Mouse (Mus musculus): ENCODE measurements around the gene Stmn1. TPM values are rescaled to one million over a fixed set of nuclear protein-coding genes. Genes with fewer than 3 reads are reported as not detected.

The Stmn1 gene
- polyA plus RNA-seq, 1 experiment from 2014 or later = 991 TPM

DNA sequence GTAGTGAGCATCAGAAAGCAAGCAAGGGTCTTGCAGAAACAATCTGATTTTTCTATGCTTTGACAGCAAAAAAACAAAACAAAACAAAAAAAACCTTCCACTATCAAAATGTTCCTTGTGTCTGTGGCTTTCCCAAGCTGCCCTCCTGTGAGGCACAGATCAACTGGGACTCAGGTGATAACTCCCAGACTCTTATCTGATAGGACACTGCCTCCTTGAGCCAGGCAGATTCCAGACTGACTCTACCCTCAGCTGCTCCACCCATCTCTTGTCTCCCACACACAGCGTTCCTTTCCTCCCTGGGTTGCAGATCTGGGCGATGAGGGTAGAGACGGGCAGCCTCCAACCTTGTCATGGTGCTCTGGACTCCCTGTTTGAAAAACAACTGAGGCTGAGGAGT lies 29.0 kb upstream of the Stmn1 start:
- ATAC-seq (replicated peaks; ENCODE audit: insufficient number of reproducible peaks, low FRiP score, low TSS enrichment) = no peak
- Histone ChIP-seq H3K4me2 (no peak overlapping the region), H3K36me3 (ENCODE audit: control insufficient read depth, insufficient read depth, low read length) (no peaks in the 10 kb centered on the region)

DNA sequence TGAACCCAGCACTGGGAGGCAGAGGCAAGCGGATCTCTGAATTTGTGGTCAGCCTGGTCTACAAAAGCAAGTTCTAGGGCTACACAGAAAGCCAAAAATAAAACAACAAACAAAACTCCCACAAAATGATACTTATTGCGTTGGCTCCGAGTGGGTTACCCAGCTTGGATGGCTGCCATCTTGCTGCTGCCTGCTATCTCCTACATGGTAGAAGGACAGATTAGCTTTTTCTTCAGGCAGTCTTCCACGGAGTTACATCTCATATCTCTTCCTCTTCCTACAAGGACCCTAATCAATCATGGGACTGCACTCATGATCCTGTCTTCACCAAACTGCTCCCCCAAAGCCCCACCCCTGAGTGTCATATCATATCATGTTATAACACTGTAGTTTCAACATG lies 28.2 kb upstream of the Stmn1 start:
- H3K4me2 ChIP-seq = no peak overlapping the region
- H3K4me1 ChIP-seq (ENCODE audit: control insufficient read depth, insufficient read depth, low read length) = no peaks in the 10 kb centered on the region
- no peak for ATAC-seq (replicated peaks; ENCODE audit: insufficient number of reproducible peaks, low FRiP score, low TSS enrichment)
- WGBS (ENCODE audit: insufficient replicate concordance) = 62% methylated on average over 4 of the region's 4 CpGs
- H3K27ac ChIP-seq (ENCODE audit: low read depth, low read length) = no peak overlapping the region
- H3K36me3 ChIP-seq (ENCODE audit: control insufficient read depth, insufficient read depth, low read length) = no peaks in the 10 kb centered on the region
- H3K9me3 ChIP-seq (replicated peaks; ENCODE audit: control insufficient read depth, low read length) = no peaks in the 10 kb centered on the region; the same call in 1 of the 2 replicates
- H3K4me3 ChIP-seq (ENCODE audit: low read depth, low read length) = no peak overlapping the region
- H3K9ac ChIP-seq (ENCODE audit: low read depth, low read length) = no peak overlapping the region
- no peaks in the 10 kb centered on the region; the same call in 1 of the 2 replicates for H3K27me3 ChIP-seq (ENCODE audit: control insufficient read depth, insufficient read depth, low read length)

More for the DNA sequence above, 29.0 kb upstream of the Stmn1 start:
- H3K27me3 ChIP-seq (ENCODE audit: control insufficient read depth, insufficient read depth, low read length) = no peaks in the 10 kb centered on the region; the same call in 1 of the 2 replicates
- H3K4me1 ChIP-seq (ENCODE audit: control insufficient read depth, insufficient read depth, low read length) = no peaks in the 10 kb centered on the region
- H3K4me3 ChIP-seq (ENCODE audit: low read depth, low read length) = no peak overlapping the region
- H3K9me3 ChIP-seq (replicated peaks; ENCODE audit: control insufficient read depth, low read length) = no peaks in the 10 kb centered on the region; the same call in 1 of the 2 replicates
- no peak overlapping the region for H3K27ac ChIP-seq (ENCODE audit: low read depth, low read length)
- 29% methylated on average over 3 of the region's 3 CpGs for WGBS (ENCODE audit: insufficient replicate concordance)
- H3K9ac ChIP-seq (ENCODE audit: low read depth, low read length) = no peak overlapping the region

DNA sequence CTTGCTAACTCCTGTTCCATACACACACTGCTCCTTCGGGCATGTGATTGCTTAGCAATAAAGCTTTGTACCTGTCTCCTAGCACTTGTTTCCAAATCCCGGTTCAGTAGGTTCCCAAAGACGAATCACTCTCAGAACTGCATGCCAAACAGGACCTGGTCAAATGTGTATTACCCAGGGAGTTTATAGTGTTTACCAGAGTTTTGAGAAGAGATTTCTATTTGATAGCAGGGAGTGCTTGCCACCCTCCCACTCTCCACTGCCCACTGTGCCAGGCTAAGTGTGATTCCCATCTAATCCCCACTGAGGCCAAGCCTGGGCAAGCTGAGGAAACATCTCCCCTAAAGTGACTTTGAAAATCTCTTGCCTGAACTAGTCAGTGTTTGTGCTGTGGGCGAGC lies 25.9 kb upstream of the Stmn1 start:
- H3K4me2 ChIP-seq = no peak overlapping the region
- no peaks in the 10 kb centered on the region; the same call in 1 of the 2 replicates for H3K9me3 ChIP-seq (replicated peaks; ENCODE audit: control insufficient read depth, low read length)
- H3K27ac ChIP-seq (ENCODE audit: low read depth, low read length) = no peak overlapping the region
- WGBS (ENCODE audit: insufficient replicate concordance) = 81% methylated on average over 4 of the region's 4 CpGs
- no peak overlapping the region for H3K9ac ChIP-seq (ENCODE audit: low read depth, low read length)
- H3K36me3 ChIP-seq (ENCODE audit: control insufficient read depth, insufficient read depth, low read length) = no peaks in the 10 kb centered on the region
- ATAC-seq (replicated peaks; ENCODE audit: insufficient number of reproducible peaks, low FRiP score, low TSS enrichment) = no peak
- H3K4me3 ChIP-seq (ENCODE audit: low read depth, low read length) = no peak overlapping the region
- H3K27me3 ChIP-seq (ENCODE audit: control insufficient read depth, insufficient read depth, low read length) = no peaks in the 10 kb centered on the region; the same call in 1 of the 2 replicates
- H3K4me1 ChIP-seq (ENCODE audit: control insufficient read depth, insufficient read depth, low read length) = peaks cover 3% of the 10 kb centered on the region; the same call in 1 of the 2 replicates

DNA sequence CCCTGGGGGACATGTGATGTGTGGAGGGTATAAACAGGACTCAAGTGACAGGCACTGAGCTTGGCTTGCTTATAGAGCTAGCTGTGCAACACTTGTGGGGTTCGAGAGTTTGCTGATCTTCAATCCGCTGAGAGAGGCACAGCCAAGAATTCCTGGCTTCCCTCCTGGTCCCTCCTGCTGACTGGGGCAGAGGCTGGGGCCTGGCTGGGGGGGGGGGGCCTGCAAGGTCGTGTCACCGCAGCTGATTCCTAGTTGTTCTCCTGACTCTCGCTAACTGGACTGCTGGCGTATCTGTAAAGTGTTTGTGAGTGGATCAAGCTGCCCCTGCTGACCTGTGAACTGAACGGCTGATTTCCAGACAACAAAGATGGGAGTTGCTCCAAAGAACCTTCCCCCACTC lies 24.5 kb upstream of the Stmn1 start:
- H3K4me3 ChIP-seq (ENCODE audit: low read depth, low read length) = no peak overlapping the region
- no peak overlapping the region for H3K9ac ChIP-seq (ENCODE audit: low read depth, low read length)
- H3K36me3 ChIP-seq (ENCODE audit: control insufficient read depth, insufficient read depth, low read length) = no peaks in the 10 kb centered on the region
- H3K4me1 ChIP-seq (ENCODE audit: control insufficient read depth, insufficient read depth, low read length) = peaks cover 3% of the 10 kb centered on the region; the same call in 1 of the 2 replicates
- H3K27me3 ChIP-seq (ENCODE audit: control insufficient read depth, insufficient read depth, low read length) = peaks cover 6% of the 10 kb centered on the region
- ATAC-seq (replicated peaks; ENCODE audit: insufficient number of reproducible peaks, low FRiP score, low TSS enrichment) = no peak
- H3K4me2 ChIP-seq = no peak overlapping the region
- 38% methylated on average over 7 of the region's 7 CpGs for WGBS (ENCODE audit: insufficient replicate concordance)
- H3K9me3 ChIP-seq (replicated peaks; ENCODE audit: control insufficient read depth, low read length) = no peaks in the 10 kb centered on the region; the same call in 1 of the 2 replicates
- no peak overlapping the region for H3K27ac ChIP-seq (ENCODE audit: low read depth, low read length)

DNA sequence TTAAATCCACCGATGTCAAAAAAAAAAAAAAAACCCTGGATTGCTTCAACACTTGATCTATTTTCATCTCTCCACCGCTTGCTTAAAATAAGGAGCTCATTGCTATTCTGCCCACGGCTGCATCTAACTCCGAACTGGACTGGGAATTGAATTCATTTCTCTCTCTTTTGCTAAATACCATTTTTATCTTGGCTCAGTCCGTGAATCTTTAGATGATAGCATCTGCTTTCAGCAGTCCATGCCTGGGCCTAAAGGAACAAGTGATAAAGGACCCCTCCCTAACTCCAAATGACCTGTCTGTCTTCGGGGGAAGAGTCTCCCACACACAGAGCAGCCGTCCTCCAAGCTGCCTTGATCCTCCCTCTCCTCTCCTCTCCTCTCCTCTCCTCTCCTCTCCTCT lies 23.2 kb upstream of the Stmn1 start:
- Histone ChIP-seq H3K9ac (ENCODE audit: low read depth, low read length) (no peak overlapping the region), H3K36me3 (ENCODE audit: control insufficient read depth, insufficient read depth, low read length) (no peaks in the 10 kb centered on the region)
- 38% methylated on average over 7 of the region's 7 CpGs for WGBS (ENCODE audit: insufficient replicate concordance)

DNA sequence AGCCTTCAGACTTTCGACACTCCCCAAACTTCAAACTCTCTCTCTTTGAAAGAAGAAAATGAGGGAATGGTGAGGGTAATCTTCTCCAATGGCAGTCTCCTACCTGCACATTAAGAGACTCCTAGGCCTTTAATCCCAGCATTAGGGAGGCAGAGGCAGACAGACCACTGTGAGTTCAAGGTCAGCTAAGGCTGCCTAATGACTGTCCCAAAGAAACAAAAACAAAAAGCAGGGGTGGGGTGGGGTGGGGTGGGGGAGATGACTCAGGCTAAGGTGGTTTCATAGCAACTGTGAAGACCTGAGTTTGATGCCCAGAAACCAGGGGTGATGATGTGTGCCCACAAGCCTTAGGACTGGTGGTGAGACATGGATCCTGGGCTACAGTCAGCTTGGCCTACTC lies 22.6 kb upstream of the Stmn1 start:
- peaks cover 16% of the 10 kb centered on the region for H3K27me3 ChIP-seq (ENCODE audit: control insufficient read depth, insufficient read depth, low read length)
- no peaks in the 10 kb centered on the region for H3K36me3 ChIP-seq (ENCODE audit: control insufficient read depth, insufficient read depth, low read length)
- no peak for ATAC-seq (replicated peaks; ENCODE audit: insufficient number of reproducible peaks, low FRiP score, low TSS enrichment)
- no peak overlapping the region for H3K27ac ChIP-seq (ENCODE audit: low read depth, low read length)
- H3K4me2 ChIP-seq = no peak overlapping the region
- H3K9ac ChIP-seq (ENCODE audit: low read depth, low read length) = no peak overlapping the region
- peaks cover 5% of the 10 kb centered on the region; the same call in 1 of the 2 replicates for H3K4me1 ChIP-seq (ENCODE audit: control insufficient read depth, insufficient read depth, low read length)
- H3K4me3 ChIP-seq (ENCODE audit: low read depth, low read length) = no peak overlapping the region
- 57% methylated on average over 1 of the region's 1 CpGs for WGBS (ENCODE audit: insufficient replicate concordance)
- H3K9me3 ChIP-seq (replicated peaks; ENCODE audit: control insufficient read depth, low read length) = no peaks in the 10 kb centered on the region; the same call in 1 of the 2 replicates

More for the DNA sequence above, 23.2 kb upstream of the Stmn1 start:
- Histone ChIP-seq H3K4me1 (ENCODE audit: control insufficient read depth, insufficient read depth, low read length) (peaks cover 3% of the 10 kb centered on the region; the same call in 1 of the 2 replicates), H3K4me3 (ENCODE audit: low read depth, low read length) (no peak overlapping the region), H3K27me3 (ENCODE audit: control insufficient read depth, insufficient read depth, low read length) (peaks cover 12% of the 10 kb centered on the region), H3K4me2 (no peak overlapping the region), H3K27ac (ENCODE audit: low read depth, low read length) (no peak overlapping the region), H3K9me3 (replicated peaks; ENCODE audit: control insufficient read depth, low read length) (no peaks in the 10 kb centered on the region; the same call in 1 of the 2 replicates)
- no peak for ATAC-seq (replicated peaks; ENCODE audit: insufficient number of reproducible peaks, low FRiP score, low TSS enrichment)

DNA sequence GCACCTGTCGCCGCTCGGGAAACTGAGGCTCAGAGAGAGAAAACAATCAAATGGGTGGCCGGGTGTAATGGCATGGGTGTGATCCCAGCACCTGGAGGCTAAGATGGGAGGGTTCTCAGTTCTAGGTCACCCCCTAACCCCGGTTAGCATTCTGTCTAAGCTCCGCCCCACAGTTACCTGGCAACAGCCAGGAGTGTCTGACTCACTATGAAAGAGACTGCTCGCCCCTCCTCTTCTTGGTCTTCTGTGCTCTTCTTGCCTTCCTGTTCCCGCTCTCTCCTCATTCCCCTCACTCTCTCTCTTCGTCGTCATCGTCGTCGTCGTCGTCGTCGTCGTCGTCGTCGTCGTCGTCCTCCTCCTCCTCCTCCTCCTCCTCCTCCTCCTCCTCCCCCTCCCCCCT lies 20.2 kb upstream of the Stmn1 start:
- H3K27me3 ChIP-seq (ENCODE audit: control insufficient read depth, insufficient read depth, low read length) = peaks cover 19% of the 10 kb centered on the region
- H3K9me3 ChIP-seq (replicated peaks; ENCODE audit: control insufficient read depth, low read length) = no peaks in the 10 kb centered on the region; the same call in 1 of the 2 replicates
- no peak overlapping the region for H3K27ac ChIP-seq (ENCODE audit: low read depth, low read length)
- no peak overlapping the region for H3K4me2 ChIP-seq
- WGBS (ENCODE audit: insufficient replicate concordance) = 45% methylated on average over 23 of the region's 23 CpGs
- no peak overlapping the region for H3K4me3 ChIP-seq (ENCODE audit: low read depth, low read length)
- H3K4me1 ChIP-seq (ENCODE audit: control insufficient read depth, insufficient read depth, low read length) = peaks cover 14% of the 10 kb centered on the region
- no peak for ATAC-seq (replicated peaks; ENCODE audit: insufficient number of reproducible peaks, low FRiP score, low TSS enrichment)
- no peaks in the 10 kb centered on the region for H3K36me3 ChIP-seq (ENCODE audit: control insufficient read depth, insufficient read depth, low read length)
- H3K9ac ChIP-seq (ENCODE audit: low read depth, low read length) = no peak overlapping the region

DNA sequence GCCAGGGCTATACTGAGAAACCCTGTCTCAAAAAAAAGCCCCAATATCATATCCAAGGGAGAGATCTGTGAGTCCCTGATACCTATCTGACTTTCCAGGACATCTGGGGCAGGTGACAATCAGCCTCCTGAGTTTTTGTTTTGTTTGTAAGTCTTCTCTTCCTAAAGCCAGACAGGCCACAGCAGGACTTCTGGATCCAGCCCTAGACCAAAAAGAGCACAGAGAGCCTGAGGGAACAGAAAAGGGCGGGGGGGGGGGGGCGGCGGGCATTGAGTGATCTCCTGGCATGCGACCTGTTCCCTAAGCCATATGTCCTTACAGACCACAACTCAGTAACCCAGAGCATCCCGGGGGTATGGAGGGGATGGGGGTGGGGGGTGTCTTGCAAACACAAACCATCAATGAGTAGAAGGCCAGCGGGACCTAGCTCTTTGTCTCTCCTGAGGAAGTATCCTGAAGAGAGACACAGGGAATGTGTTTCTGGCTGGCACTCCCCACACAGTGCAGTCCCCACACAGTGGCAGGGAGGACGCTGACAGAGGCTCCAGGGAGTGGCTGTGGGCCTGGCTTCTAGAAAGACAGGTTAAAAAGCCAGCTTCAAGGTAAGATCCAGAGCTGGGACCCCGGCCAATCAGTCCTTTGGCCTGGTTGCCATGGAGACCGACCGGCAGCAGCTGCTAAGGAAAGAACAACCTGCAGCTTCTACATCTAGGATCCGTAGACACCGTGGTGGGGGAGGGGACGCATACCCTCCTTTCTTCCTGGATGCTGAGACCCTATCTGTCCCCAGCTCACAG lies 18.3 kb upstream of the Stmn1 start:
- Histone ChIP-seq H3K36me3 (ENCODE audit: control insufficient read depth, insufficient read depth, low read length) (no peaks in the 10 kb centered on the region), H3K4me1 (ENCODE audit: control insufficient read depth, insufficient read depth, low read length) (peaks cover 19% of the 10 kb centered on the region), H3K9me3 (replicated peaks; ENCODE audit: control insufficient read depth, low read length) (no peaks in the 10 kb centered on the region), H3K9ac (ENCODE audit: low read depth, low read length) (no peak overlapping the region), H3K27me3 (ENCODE audit: control insufficient read depth, insufficient read depth, low read length) (peaks cover 24% of the 10 kb centered on the region), H3K27ac (ENCODE audit: low read depth, low read length) (no peak overlapping the region), H3K4me2 (no peak overlapping the region), H3K4me3 (ENCODE audit: low read depth, low read length) (no peak overlapping the region)
- no peak for ATAC-seq (replicated peaks; ENCODE audit: insufficient number of reproducible peaks, low FRiP score, low TSS enrichment)
- 34% methylated on average over 13 of the region's 13 CpGs for WGBS (ENCODE audit: insufficient replicate concordance)

All from heart, embryonic 11.5 days (tissue).